Mouse (Mus musculus): ENCODE data around the gene Trappc6b. TPM values are rescaled to one million over a fixed set of nuclear protein-coding genes. Genes with fewer than 3 reads are reported as not detected.
"Not testable (repeated sequence)": the region's sequence is repeated elsewhere in the genome, so short reads cannot be mapped to it uniquely, and the experiment has no call there.

Gene Trappc6b
- polyA plus RNA-seq, 1 experiment from 2014 or later = 60.8 TPM

DNA sequence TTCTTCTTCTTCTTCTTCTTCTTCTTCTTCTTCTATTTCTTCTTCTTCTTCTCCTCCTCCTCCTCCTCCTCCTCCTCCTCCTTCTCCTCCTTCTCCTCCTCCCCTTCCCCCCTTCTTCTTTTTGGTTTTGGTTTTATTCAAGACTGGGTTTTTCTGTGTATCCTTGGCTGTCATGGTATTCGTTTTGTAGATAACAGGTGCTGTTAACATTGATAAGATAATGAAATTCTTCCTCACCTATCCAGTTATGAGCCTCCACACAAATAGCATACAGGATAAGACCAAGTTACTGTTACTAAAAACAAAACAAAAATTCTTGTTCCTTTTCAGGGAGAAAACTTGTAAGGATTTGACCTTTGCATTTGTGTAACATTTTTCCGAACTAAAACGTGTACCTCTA, 4.5 kb upstream of the Trappc6b start:
- peak overlapping the region; percentile 99 for H3K9ac ChIP-seq (ENCODE audit: low read depth, low read length)
- H3K27me3 ChIP-seq (replicated peaks; ENCODE audit: control insufficient read depth, insufficient read depth, low read length) = no peaks in the 10 kb centered on the region
- peak overlapping the region; percentile 88 for H3K27ac ChIP-seq (ENCODE audit: low read depth, low read length)
- peak overlapping the region; percentile 100 for H3K4me3 ChIP-seq (ENCODE audit: low read depth, low read length)
- peaks cover 3% of the 10 kb centered on the region; the same call in 1 of the 2 replicates for H3K4me1 ChIP-seq (replicated peaks; ENCODE audit: control insufficient read depth, insufficient read depth, low read length)
- no peak for DNase-seq (ENCODE audit: low spot score)
- H3K9me3 ChIP-seq (ENCODE audit: control insufficient read depth, low read length) = no peaks in the 10 kb centered on the region
- H3K4me2 ChIP-seq = peak overlapping the region; percentile 84
- H3K36me3 ChIP-seq (ENCODE audit: control insufficient read depth, insufficient read depth, low read length) = peaks cover 20% of the 10 kb centered on the region
- WGBS = 47% methylated on average over 3 of the region's 3 CpGs
- ATAC-seq (replicated peaks; ENCODE audit: low FRiP score) = no peak

DNA sequence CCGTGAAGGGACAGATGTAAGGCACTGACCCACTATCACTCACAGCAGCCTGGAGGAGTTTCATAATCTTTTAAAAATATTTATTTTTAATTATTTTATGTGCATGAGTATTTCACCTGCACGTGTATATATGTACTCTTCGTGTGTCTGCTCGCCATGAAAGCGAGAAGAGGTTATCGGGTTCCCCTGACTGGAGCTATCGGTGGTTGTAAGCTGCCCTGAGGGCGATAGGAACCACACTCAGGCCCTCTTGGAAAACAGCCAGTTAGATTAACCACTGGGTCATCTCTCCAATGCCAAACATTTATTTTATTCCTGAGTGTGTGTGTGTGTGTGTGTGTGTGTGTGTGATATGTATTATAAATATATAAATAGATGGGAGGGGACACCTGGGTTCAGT, 3.6 kb upstream of the Trappc6b start:
- peaks cover 7% of the 10 kb centered on the region for H3K4me1 ChIP-seq (replicated peaks; ENCODE audit: control insufficient read depth, insufficient read depth, low read length)

DNA sequence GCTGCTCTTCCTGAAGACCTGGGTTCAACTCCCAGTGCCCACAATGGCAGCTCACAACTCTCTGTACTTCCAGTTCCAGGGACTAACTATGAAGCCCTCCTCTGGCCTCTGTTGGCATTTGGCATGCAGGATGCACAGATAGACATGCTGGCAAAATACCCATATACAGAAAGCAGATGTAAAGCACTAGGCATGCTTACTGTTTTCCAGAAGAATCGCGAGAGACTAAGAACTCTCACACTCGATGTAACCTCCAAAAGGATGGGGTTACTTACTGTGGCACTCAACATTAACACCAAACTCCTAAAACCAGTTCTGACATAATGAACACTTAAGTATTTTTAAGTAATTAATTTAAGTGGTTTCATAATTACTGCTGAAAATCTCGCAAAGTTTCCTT, 950 bp downstream of the Trappc6b start:
- Histone ChIP-seq H3K4me2 (peak overlapping the region; percentile 72), H3K9me3 (ENCODE audit: control insufficient read depth, low read length) (no peaks in the 10 kb centered on the region), H3K27me3 (replicated peaks; ENCODE audit: control insufficient read depth, insufficient read depth, low read length) (no peaks in the 10 kb centered on the region), H3K27ac (ENCODE audit: low read depth, low read length) (no peak overlapping the region), H3K36me3 (ENCODE audit: control insufficient read depth, insufficient read depth, low read length) (peaks cover 12% of the 10 kb centered on the region), H3K4me3 (ENCODE audit: low read depth, low read length) (peak overlapping the region; percentile 90), H3K4me1 (replicated peaks; ENCODE audit: control insufficient read depth, insufficient read depth, low read length) (peaks cover 7% of the 10 kb centered on the region), H3K9ac (ENCODE audit: low read depth, low read length) (peak overlapping the region; percentile 97)
- WGBS = 60% methylated on average over 4 of the region's 4 CpGs
- DNase-seq (ENCODE audit: low spot score) (no peak), ATAC-seq (replicated peaks; ENCODE audit: low FRiP score) (no peak)

More for the DNA sequence above, 3.6 kb upstream of the Trappc6b start:
- H3K4me2 ChIP-seq = no peak overlapping the region
- H3K9ac ChIP-seq (ENCODE audit: low read depth, low read length) = no peak overlapping the region
- peaks cover 13% of the 10 kb centered on the region for H3K36me3 ChIP-seq (ENCODE audit: control insufficient read depth, insufficient read depth, low read length)
- no peak for DNase-seq (ENCODE audit: low spot score)
- H3K27me3 ChIP-seq (replicated peaks; ENCODE audit: control insufficient read depth, insufficient read depth, low read length) = no peaks in the 10 kb centered on the region
- no peak overlapping the region for H3K4me3 ChIP-seq (ENCODE audit: low read depth, low read length)
- no peaks in the 10 kb centered on the region for H3K9me3 ChIP-seq (ENCODE audit: control insufficient read depth, low read length)
- 81% methylated on average over 8 of the region's 8 CpGs for WGBS
- H3K27ac ChIP-seq (ENCODE audit: low read depth, low read length) = no peak overlapping the region
- no peak for ATAC-seq (replicated peaks; ENCODE audit: low FRiP score)

DNA sequence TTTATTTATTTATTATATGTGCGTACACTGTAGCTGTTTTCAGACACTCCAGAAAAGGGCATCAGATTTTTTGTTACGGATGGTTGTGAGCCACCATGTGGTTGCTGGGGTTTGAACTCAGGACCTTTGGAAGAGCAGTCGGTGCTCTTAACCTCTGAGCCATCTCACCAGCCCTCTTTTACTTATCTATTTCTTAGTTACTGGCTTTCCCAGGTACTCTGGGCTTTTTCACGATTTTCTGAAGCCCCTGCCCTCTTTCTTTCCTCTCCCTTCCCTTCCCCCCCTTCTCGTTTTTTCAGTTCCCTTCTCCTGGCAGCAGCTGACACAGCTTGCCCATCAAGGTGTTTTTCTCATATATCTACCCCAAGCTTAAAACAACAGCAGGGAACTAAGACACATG, 3.0 kb downstream of the Trappc6b start:
- not testable (repeated sequence) for DNase-seq (ENCODE audit: low spot score); H3K27ac ChIP-seq (ENCODE audit: low read depth, low read length); H3K4me2 ChIP-seq; H3K27me3 ChIP-seq (replicated peaks; ENCODE audit: control insufficient read depth, insufficient read depth, low read length); H3K9ac ChIP-seq (ENCODE audit: low read depth, low read length); H3K4me3 ChIP-seq (ENCODE audit: low read depth, low read length); ATAC-seq (replicated peaks; ENCODE audit: low FRiP score); H3K9me3 ChIP-seq (ENCODE audit: control insufficient read depth, low read length)
- 79% methylated on average over 5 of the region's 5 CpGs for WGBS
- Histone ChIP-seq H3K4me1 (replicated peaks; ENCODE audit: control insufficient read depth, insufficient read depth, low read length) (peaks cover 17% of the 10 kb centered on the region), H3K36me3 (ENCODE audit: control insufficient read depth, insufficient read depth, low read length) (peaks cover 12% of the 10 kb centered on the region)

DNA sequence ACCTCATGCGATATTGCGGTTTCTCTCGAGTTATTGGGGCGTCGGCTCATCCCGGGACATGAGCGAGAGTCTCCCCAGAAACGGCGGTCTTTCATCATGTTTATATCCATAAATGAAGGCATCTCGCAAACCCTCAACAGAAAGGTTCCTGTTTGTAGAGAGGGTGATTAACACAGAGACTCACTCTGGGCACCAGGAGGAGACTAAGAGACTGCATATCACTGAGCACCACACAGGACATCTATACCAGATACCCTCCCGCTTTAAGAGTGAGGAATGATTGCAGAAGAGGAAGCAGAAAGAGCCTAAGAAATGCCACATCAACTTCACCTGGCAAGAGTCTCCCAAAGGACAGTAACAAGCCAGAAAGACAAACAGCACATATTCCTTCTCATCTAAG, 5.0 kb downstream of the Trappc6b start:
- H3K9me3 ChIP-seq (ENCODE audit: control insufficient read depth, low read length) = no peaks in the 10 kb centered on the region
- H3K9ac ChIP-seq (ENCODE audit: low read depth, low read length) = no peak overlapping the region
- no peak for DNase-seq (ENCODE audit: low spot score)
- peaks cover 12% of the 10 kb centered on the region for H3K36me3 ChIP-seq (ENCODE audit: control insufficient read depth, insufficient read depth, low read length)
- H3K4me2 ChIP-seq = no peak overlapping the region
- no peak overlapping the region for H3K4me3 ChIP-seq (ENCODE audit: low read depth, low read length)
- 92% methylated on average over 11 of the region's 11 CpGs for WGBS
- H3K4me1 ChIP-seq (replicated peaks; ENCODE audit: control insufficient read depth, insufficient read depth, low read length) = peaks cover 22% of the 10 kb centered on the region
- no peaks in the 10 kb centered on the region for H3K27me3 ChIP-seq (replicated peaks; ENCODE audit: control insufficient read depth, insufficient read depth, low read length)
- ATAC-seq (replicated peaks; ENCODE audit: low FRiP score) = no peak
- no peak overlapping the region for H3K27ac ChIP-seq (ENCODE audit: low read depth, low read length)

DNA sequence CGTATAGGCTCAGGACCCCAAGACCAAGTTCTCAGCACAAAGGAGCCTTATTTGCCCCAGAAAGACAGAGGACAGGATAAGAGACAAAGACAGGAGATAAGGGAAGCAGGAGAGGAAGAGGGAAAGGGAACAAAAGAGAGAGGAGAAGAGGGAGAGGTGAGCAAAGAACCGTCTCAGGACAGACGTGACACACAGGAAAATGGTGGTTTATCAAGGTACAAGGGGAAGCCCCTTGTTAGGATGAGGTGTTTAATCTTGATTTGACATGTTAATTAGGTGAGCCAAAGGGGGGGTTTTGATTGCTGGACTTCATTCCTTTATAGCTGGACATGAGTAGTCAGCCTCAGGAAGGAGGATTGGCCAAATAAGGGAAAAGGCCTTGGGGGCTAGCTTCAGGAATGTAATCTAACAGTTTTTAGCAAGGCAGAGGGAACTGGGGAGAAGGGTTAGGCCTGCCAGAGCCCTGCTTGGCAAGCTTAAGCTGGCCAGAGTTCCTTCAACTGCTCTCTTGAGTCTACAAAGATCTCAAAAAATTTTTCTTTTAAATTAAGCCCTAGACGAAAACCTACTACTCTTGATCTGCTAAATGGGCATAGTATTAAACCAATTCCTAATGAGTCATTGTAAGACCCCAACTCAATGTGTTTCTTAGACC, 5.9 kb downstream of the Trappc6b start:
- H3K4me3 ChIP-seq (ENCODE audit: low read depth, low read length) = no peak overlapping the region
- H3K36me3 ChIP-seq (ENCODE audit: control insufficient read depth, insufficient read depth, low read length) = peaks cover 12% of the 10 kb centered on the region
- H3K27ac ChIP-seq (ENCODE audit: low read depth, low read length) = no peak overlapping the region
- no peak overlapping the region for H3K9ac ChIP-seq (ENCODE audit: low read depth, low read length)
- no peak overlapping the region for H3K4me2 ChIP-seq
- H3K4me1 ChIP-seq (replicated peaks; ENCODE audit: control insufficient read depth, insufficient read depth, low read length) = peaks cover 21% of the 10 kb centered on the region
- DNase-seq (ENCODE audit: low spot score) (no peak), ATAC-seq (replicated peaks; ENCODE audit: low FRiP score) (no peak)
- H3K9me3 ChIP-seq (ENCODE audit: control insufficient read depth, low read length) = no peaks in the 10 kb centered on the region
- no peaks in the 10 kb centered on the region for H3K27me3 ChIP-seq (replicated peaks; ENCODE audit: control insufficient read depth, insufficient read depth, low read length)
- WGBS = 67% methylated on average over 4 of the region's 4 CpGs

DNA sequence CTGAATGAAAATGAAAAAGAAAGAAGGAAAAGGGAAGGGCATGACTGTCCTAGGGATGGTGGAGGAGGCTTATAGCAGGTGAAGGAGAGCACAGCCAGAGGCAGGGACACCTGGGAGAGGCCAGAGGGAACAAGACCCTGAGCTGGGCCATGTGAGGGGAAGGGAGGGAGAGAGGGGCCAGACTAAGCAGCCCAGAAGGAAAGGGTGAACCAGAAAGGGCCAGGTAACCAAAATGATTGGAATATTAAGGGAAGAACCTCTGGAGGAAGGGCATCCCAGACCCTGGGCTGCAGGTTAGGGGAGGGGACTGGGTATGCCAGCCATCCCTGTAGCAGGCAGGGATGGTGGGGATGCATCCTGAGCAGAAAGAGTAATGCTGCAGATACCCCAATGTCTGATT, 7.3 kb downstream of the Trappc6b start:
- Histone ChIP-seq H3K9me3 (ENCODE audit: control insufficient read depth, low read length) (no peaks in the 10 kb centered on the region), H3K36me3 (ENCODE audit: control insufficient read depth, insufficient read depth, low read length) (peaks cover 12% of the 10 kb centered on the region), H3K4me3 (ENCODE audit: low read depth, low read length) (no peak overlapping the region), H3K9ac (ENCODE audit: low read depth, low read length) (no peak overlapping the region), H3K27ac (ENCODE audit: low read depth, low read length) (no peak overlapping the region), H3K4me1 (replicated peaks; ENCODE audit: control insufficient read depth, insufficient read depth, low read length) (peaks cover 14% of the 10 kb centered on the region), H3K27me3 (replicated peaks; ENCODE audit: control insufficient read depth, insufficient read depth, low read length) (no peaks in the 10 kb centered on the region), H3K4me2 (no peak overlapping the region)
- DNase-seq (ENCODE audit: low spot score) = no peak
- no peak for ATAC-seq (replicated peaks; ENCODE audit: low FRiP score)

DNA sequence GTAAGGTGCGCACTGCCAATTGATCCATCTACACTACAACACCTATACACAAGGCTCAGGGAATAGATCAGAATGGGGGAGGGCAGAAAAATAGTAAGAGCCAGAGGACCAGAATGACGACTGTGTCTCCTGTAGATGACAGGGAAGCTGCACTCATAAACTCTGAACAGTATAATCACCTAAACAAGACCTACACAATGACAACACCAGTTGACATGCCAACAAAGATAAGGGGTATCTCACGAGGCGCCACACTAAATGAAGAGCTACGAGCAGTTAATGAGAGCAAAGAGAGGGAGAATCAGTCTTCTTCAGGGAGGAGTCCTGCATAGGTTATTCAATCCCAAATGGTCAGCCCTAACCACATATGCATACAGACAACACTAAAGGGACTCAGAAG, 8.1 kb downstream of the Trappc6b start:
- Histone ChIP-seq H3K4me3 (ENCODE audit: low read depth, low read length) (no peak overlapping the region), H3K4me1 (replicated peaks; ENCODE audit: control insufficient read depth, insufficient read depth, low read length) (peaks cover 14% of the 10 kb centered on the region), H3K9ac (ENCODE audit: low read depth, low read length) (no peak overlapping the region), H3K4me2 (0 out of 2 replicates have a peak overlapping the region, but pooled peaks have one; percentile 36), H3K27me3 (replicated peaks; ENCODE audit: control insufficient read depth, insufficient read depth, low read length) (no peaks in the 10 kb centered on the region), H3K9me3 (ENCODE audit: control insufficient read depth, low read length) (no peaks in the 10 kb centered on the region), H3K27ac (ENCODE audit: low read depth, low read length) (peak overlapping the region; percentile 27; the same call in 1 of the 2 replicates), H3K36me3 (ENCODE audit: control insufficient read depth, insufficient read depth, low read length) (peaks cover 14% of the 10 kb centered on the region)
- WGBS = 53% methylated on average over 5 of the region's 5 CpGs
- DNase-seq (ENCODE audit: low spot score) (no peak), ATAC-seq (replicated peaks; ENCODE audit: low FRiP score) (peak; percentile 91)

DNA sequence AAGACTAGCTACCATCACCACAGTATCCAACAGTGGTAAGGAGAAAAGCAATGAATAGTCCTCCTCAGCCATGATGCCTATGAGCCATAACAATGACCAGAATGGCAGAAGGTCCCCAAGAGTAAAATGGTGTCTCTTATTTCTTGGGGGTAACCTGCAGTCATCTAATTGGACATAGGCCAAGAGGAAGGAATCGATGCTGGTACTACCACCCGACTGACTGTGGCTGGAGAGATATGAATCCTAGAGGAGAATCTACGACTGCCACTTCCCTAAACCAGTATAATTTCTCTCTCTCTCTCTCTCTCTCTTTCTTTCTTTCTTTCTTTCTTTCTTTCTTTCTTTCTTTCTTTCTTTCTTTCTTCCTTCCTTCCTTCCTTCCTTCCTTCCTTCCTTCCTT, 8.8 kb downstream of the Trappc6b start:
- no peak for DNase-seq (ENCODE audit: low spot score)
- 77% methylated on average over 3 of the region's 3 CpGs for WGBS
- no peak overlapping the region for H3K27ac ChIP-seq (ENCODE audit: low read depth, low read length)
- H3K36me3 ChIP-seq (ENCODE audit: control insufficient read depth, insufficient read depth, low read length) = peaks cover 11% of the 10 kb centered on the region
- ATAC-seq (replicated peaks; ENCODE audit: low FRiP score) = no peak
- H3K27me3 ChIP-seq (replicated peaks; ENCODE audit: control insufficient read depth, insufficient read depth, low read length) = no peaks in the 10 kb centered on the region
- H3K9me3 ChIP-seq (ENCODE audit: control insufficient read depth, low read length) = no peaks in the 10 kb centered on the region
- no peak overlapping the region for H3K4me3 ChIP-seq (ENCODE audit: low read depth, low read length)
- H3K9ac ChIP-seq (ENCODE audit: low read depth, low read length) = no peak overlapping the region
- H3K4me2 ChIP-seq = no peak overlapping the region
- peaks cover 14% of the 10 kb centered on the region for H3K4me1 ChIP-seq (replicated peaks; ENCODE audit: control insufficient read depth, insufficient read depth, low read length)
